Mouse (Mus musculus): ENCODE data around the gene Kng1. TPM values are rescaled to one million over a fixed set of nuclear protein-coding genes. Genes with fewer than 3 reads are reported as not detected.

Gene Kng1
- total and polyA plus RNA-seq, 3 experiments = not detected

- Histone ChIP-seq H3K27me3 (ENCODE audit: control insufficient read depth in 1 of 2, insufficient read depth in 2 of 2, low read length in 2 of 2) (no peaks in the 10 kb centered on the region), H3K4me3 (ENCODE audit: control insufficient read depth in 1 of 2, insufficient read depth in 1 of 2, low read depth in 2 of 2, low read length in 2 of 2) (no peak overlapping the region)
- no peak for DNase-seq (ENCODE audit: low read depth, low spot score)
Measured at GRCm38 (mm10) chr16:23130303-23130702, 72.6 kb downstream of the Kng1 start.

More at GRCm38 (mm10) chr16:23130303-23130702, 72.6 kb downstream of the Kng1 start:
- no peaks in the 10 kb centered on the region for H3K9me3 ChIP-seq (replicated peaks; ENCODE audit: insufficient read depth, low read length)
- TF ChIP-seq TBP (IDR thresholded peaks at IDR 0.05; ENCODE audit: low read depth, low read length) = no peak
- no peak for TF ChIP-seq CTCF (IDR thresholded peaks at IDR 0.05 in 2 of 3, conservative IDR thresholded peaks at IDR 0.05 in 1 of 3; ENCODE audit: control insufficient read depth in 1 of 3, insufficient read depth in 1 of 3, low read depth in 2 of 3, low read length in 3 of 3, poor library complexity in 1 of 3, severe bottlenecking in 1 of 3)
- TF ChIP-seq MYB (IDR thresholded peaks at IDR 0.05; ENCODE audit: low read depth, low read length) = no peak
- TF ChIP-seq NELFE (IDR thresholded peaks at IDR 0.05; ENCODE audit: low read depth, low read length) = no peak
- no peak for TF ChIP-seq MXI1 (IDR thresholded peaks at IDR 0.05; ENCODE audit: low read depth, low read length)
- TF ChIP-seq POLR2AphosphoS5 (IDR thresholded peaks at IDR 0.05; ENCODE audit: borderline replicate concordance, low read depth, low read length) = no peak
- H3K36me3 ChIP-seq (ENCODE audit: control insufficient read depth in 1 of 2, insufficient read depth in 2 of 2, low read length in 2 of 2) = peaks cover 0 to 15% of the 10 kb centered on the region in 2 experiments; a peak in 2 of 4 replicates
- H3K27ac ChIP-seq (ENCODE audit: control insufficient read depth, low read depth, low read length) = no peak overlapping the region
- peaks cover 29% of the 10 kb centered on the region for H3K79me2 ChIP-seq (ENCODE audit: control insufficient read depth, insufficient read depth, low read length, poor library complexity)
- peaks cover 0 to 13% of the 10 kb centered on the region in 2 experiments; a peak in 2 of 4 replicates for H3K4me1 ChIP-seq (ENCODE audit: control insufficient read depth in 1 of 2, insufficient read depth in 2 of 2, low read length in 2 of 2)
- H3K9ac ChIP-seq (ENCODE audit: control insufficient read depth, low read depth, low read length, poor library complexity, severe bottlenecking) = no peak overlapping the region

Other genes with a start within 250 kb of the Kng1 start
- not detected in 2 replicates for gene Crygs, start 246.3 kb upstream of the Kng1 start, total RNA-seq (2012; rRNA removed)
- gene Crygs, start 246.3 kb upstream of the Kng1 start, polyA plus RNA-seq (2012; ENCODE audit: insufficient read depth in 1 of 2, insufficient read length in 2 of 2, low read depth in 1 of 2, low replicate concordance in 2 of 2, missing spikeins in 1 of 2) = not detected
- gene Tbccd1, start 200.2 kb upstream of the Kng1 start, total RNA-seq (2012; rRNA removed) = 20.4 and 28.7 TPM in 2 replicates
- 10 to 100 TPM in 1 of 2 experiments, not detected in 1; 23.8 TPM for gene Tbccd1, start 200.2 kb upstream of the Kng1 start, polyA plus RNA-seq (2012; ENCODE audit: insufficient read depth in 1 of 2, insufficient read length in 2 of 2, low read depth in 1 of 2, low replicate concordance in 2 of 2, missing spikeins in 1 of 2)
- gene Dnajb11, start 200.0 kb upstream of the Kng1 start, total RNA-seq (2012; rRNA removed) = 116 and 147 TPM in 2 replicates
- 100 to 1,000 TPM in 1 of 2 experiments, 10 to 100 TPM in 1; 90.2 to 139 TPM for gene Dnajb11, start 200.0 kb upstream of the Kng1 start, polyA plus RNA-seq (2012; ENCODE audit: insufficient read depth in 1 of 2, insufficient read length in 2 of 2, low read depth in 1 of 2, low replicate concordance in 2 of 2, missing spikeins in 1 of 2)
- gene Ahsg, start 166.6 kb upstream of the Kng1 start, total RNA-seq (2012; rRNA removed) = 0.16 TPM in 1 of 2 replicates, not detected in the other
- gene Ahsg, start 166.6 kb upstream of the Kng1 start, polyA plus RNA-seq (2012; ENCODE audit: insufficient read depth in 1 of 2, insufficient read length in 2 of 2, low read depth in 1 of 2, low replicate concordance in 2 of 2, missing spikeins in 1 of 2) = under 1 TPM in 1 of 2 experiments, not detected in 1; 0.13 TPM
- gene Fetub, start 139.5 kb upstream of the Kng1 start, total RNA-seq (2012; rRNA removed) = 0.26 TPM in 1 of 2 replicates, not detected in the other
- gene Fetub, start 139.5 kb upstream of the Kng1 start, polyA plus RNA-seq (2012; ENCODE audit: insufficient read depth in 1 of 2, insufficient read length in 2 of 2, low read depth in 1 of 2, low replicate concordance in 2 of 2, missing spikeins in 1 of 2) = under 1 TPM in 1 of 2 experiments, not detected in 1; 0.96 TPM
- not detected in 2 replicates for gene Hrg, start 106.8 kb upstream of the Kng1 start, total RNA-seq (2012; rRNA removed)
- gene Hrg, start 106.8 kb upstream of the Kng1 start, polyA plus RNA-seq (2012; ENCODE audit: insufficient read depth in 1 of 2, insufficient read length in 2 of 2, low read depth in 1 of 2, low replicate concordance in 2 of 2, missing spikeins in 1 of 2) = not detected
- not detected in 2 replicates for gene Kng2, start 28.4 kb upstream of the Kng1 start, total RNA-seq (2012; rRNA removed)
- gene Kng2, start 28.4 kb upstream of the Kng1 start, polyA plus RNA-seq (2012; ENCODE audit: insufficient read depth in 1 of 2, insufficient read length in 2 of 2, low read depth in 1 of 2, low replicate concordance in 2 of 2, missing spikeins in 1 of 2) = not detected
- 252 and 290 TPM in 2 replicates for gene Eif4a2, start 49.6 kb downstream of the Kng1 start, total RNA-seq (2012; rRNA removed)
- 1,000 to 10,000 TPM in 1 of 2 experiments, 100 to 1,000 TPM in 1; 248 to 2,083 TPM for gene Eif4a2, start 49.6 kb downstream of the Kng1 start, polyA plus RNA-seq (2012; ENCODE audit: insufficient read depth in 1 of 2, insufficient read length in 2 of 2, low read depth in 1 of 2, low replicate concordance in 2 of 2, missing spikeins in 1 of 2)
- gene Rfc4, start 69.9 kb downstream of the Kng1 start, total RNA-seq (2012; rRNA removed) = 77.9 and 93.2 TPM in 2 replicates
- 10 to 100 TPM in 1 of 2 experiments, not detected in 1; 52.1 TPM for gene Rfc4, start 69.9 kb downstream of the Kng1 start, polyA plus RNA-seq (2012; ENCODE audit: insufficient read depth in 1 of 2, insufficient read length in 2 of 2, low read depth in 1 of 2, low replicate concordance in 2 of 2, missing spikeins in 1 of 2)
- gene Adipoq, start 88.7 kb downstream of the Kng1 start, total RNA-seq (2012; rRNA removed) = not detected in 2 replicates
- gene Adipoq, start 88.7 kb downstream of the Kng1 start, polyA plus RNA-seq (2012; ENCODE audit: insufficient read depth in 1 of 2, insufficient read length in 2 of 2, low read depth in 1 of 2, low replicate concordance in 2 of 2, missing spikeins in 1 of 2) = not detected
- gene St6gal1, start 166.9 kb downstream of the Kng1 start, total RNA-seq (2012; rRNA removed) = not detected in 2 replicates
- not detected for gene St6gal1, start 166.9 kb downstream of the Kng1 start, polyA plus RNA-seq (2012; ENCODE audit: insufficient read depth in 1 of 2, insufficient read length in 2 of 2, low read depth in 1 of 2, low replicate concordance in 2 of 2, missing spikeins in 1 of 2)